Mouse (Mus musculus): ENCODE results near the gene Acbd4.

DNA sequence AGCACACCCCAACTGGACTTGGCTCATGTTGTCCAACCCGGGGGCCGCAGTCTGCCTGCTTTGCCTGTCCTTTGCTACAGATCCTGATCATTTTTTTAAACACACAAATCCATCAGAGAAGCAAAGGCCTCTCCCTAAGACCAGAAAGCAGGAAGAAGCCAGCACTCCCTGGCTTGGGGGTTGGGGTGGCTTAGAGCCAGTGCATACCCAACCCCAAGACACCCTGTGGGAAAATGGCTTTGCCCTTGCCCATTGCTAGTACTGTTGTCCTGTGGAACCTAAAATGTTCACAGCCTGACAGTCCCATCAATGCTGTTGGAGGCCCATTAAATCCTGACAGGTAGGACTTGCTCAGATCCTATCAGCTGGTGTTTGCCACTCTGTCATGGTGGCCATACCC, 31.8 kb upstream of the Acbd4 start:
- no peak for TF ChIP-seq CTCF (IDR thresholded peaks at IDR 0.05)
- TF ChIP-seq POLR2A (IDR thresholded peaks at IDR 0.05; ENCODE audit: insufficient read depth, low read depth, low read length): no peak
- no peak for TF ChIP-seq EP300 (IDR thresholded peaks at IDR 0.05; ENCODE audit: insufficient read depth, low read depth, low read length)
